Mouse (Mus musculus): ENCODE results near the gene Fgfr2.

Fgfr2 gene

DNA sequence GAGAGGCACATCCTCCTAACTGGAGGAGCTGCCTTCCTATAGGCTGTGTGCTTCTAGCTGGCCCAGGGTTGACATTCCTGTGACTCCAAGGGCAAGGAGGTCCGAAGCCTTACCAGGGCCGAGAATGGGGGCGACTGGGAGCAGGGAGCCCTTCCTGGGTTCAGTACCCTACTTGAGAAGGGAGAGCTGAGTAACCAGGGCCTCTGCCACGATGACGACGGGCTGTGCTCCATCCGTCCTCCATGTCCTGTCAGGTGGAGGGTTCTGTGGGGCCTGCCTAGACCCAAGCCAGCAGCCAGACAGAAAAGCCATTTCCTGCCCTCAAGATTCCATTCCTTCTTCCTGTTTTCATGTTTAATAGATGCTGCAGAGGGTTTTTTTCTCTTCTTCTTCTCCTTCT, 463.5 kb downstream of the Fgfr2 start:
- TF ChIP-seq CTCF (conservative IDR thresholded peaks at IDR 0.05; ENCODE audit: low read length), result no peak
- TF ChIP-seq NANOG (IDR thresholded peaks at IDR 0.05; ENCODE audit: borderline replicate concordance, low read length), result no peak
- no peak for TF ChIP-seq POU5F1 (IDR thresholded peaks at IDR 0.05; ENCODE audit: borderline replicate concordance, low read length)

GRCm38 (mm10) chr7:132658688-132659087, 464.5 kb downstream of the Fgfr2 start:
- TF ChIP-seq NANOG (IDR thresholded peaks at IDR 0.05; ENCODE audit: borderline replicate concordance, low read length) (no peak), CTCF (conservative IDR thresholded peaks at IDR 0.05; ENCODE audit: low read length) (no peak), POU5F1 (IDR thresholded peaks at IDR 0.05; ENCODE audit: borderline replicate concordance, low read length) (no peak)
- Histone ChIP-seq H3K27me3 (ENCODE audit: insufficient read depth, low read length) (0 out of 2 replicates have a peak, but pooled peaks cover 3% of the 10 kb centered on the region), H3K36me3 (ENCODE audit: insufficient read depth, low read length) (no peaks in the 10 kb centered on the region), H3K4me1 (replicated peaks; ENCODE audit: low read depth, low read length) (peaks cover 44% of the 10 kb centered on the region), H3K9me3 (ENCODE audit: low read length) (no peaks in the 10 kb centered on the region), H3K4me3 (replicated peaks; ENCODE audit: low read length) (no peak overlapping the region)

More for the DNA sequence above, 463.5 kb downstream of the Fgfr2 start:
- H3K36me3 ChIP-seq (ENCODE audit: insufficient read depth, low read length), result no peaks in the 10 kb centered on the region
- 0 out of 2 replicates have a peak, but pooled peaks cover 5% of the 10 kb centered on the region for H3K27me3 ChIP-seq (ENCODE audit: insufficient read depth, low read length)
- H3K4me1 ChIP-seq (replicated peaks; ENCODE audit: low read depth, low read length), result peaks cover 44% of the 10 kb centered on the region
- H3K4me3 ChIP-seq (replicated peaks; ENCODE audit: low read length), result no peak overlapping the region
- no peaks in the 10 kb centered on the region for H3K9me3 ChIP-seq (ENCODE audit: low read length)

DNA sequence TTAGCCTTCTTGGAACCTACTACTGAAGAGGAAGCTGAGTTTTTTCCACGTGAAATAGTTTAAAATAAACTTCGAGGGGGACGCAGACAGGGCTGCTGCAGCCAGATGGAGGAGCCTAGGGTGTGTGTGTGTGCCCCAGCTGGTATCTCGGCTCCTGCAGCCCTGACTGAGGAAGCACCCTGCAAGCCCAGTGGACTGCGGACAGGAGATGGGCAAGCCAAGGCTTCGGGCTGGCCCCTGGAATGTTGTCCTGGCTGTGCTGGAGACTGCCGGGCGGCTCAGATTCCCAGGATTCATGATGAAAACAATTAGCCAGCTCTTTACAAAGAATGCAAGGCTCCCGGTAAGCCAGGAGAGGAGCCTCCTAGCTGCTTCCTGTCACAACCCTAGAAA, 465.1 kb downstream of the Fgfr2 start:
- Histone ChIP-seq H3K4me3 (replicated peaks; ENCODE audit: low read length) (no peak overlapping the region), H3K4me1 (replicated peaks; ENCODE audit: low read depth, low read length) (peaks cover 44% of the 10 kb centered on the region), H3K36me3 (ENCODE audit: insufficient read depth, low read length) (no peaks in the 10 kb centered on the region), H3K9me3 (ENCODE audit: low read length) (no peaks in the 10 kb centered on the region), H3K27me3 (ENCODE audit: insufficient read depth, low read length) (peaks cover 4% of the 10 kb centered on the region; the same call in 1 of the 2 replicates)
- TF ChIP-seq CTCF (conservative IDR thresholded peaks at IDR 0.05; ENCODE audit: low read length) (no peak), POU5F1 (IDR thresholded peaks at IDR 0.05; ENCODE audit: borderline replicate concordance, low read length) (no peak), NANOG (IDR thresholded peaks at IDR 0.05; ENCODE audit: borderline replicate concordance, low read length) (no peak)

DNA sequence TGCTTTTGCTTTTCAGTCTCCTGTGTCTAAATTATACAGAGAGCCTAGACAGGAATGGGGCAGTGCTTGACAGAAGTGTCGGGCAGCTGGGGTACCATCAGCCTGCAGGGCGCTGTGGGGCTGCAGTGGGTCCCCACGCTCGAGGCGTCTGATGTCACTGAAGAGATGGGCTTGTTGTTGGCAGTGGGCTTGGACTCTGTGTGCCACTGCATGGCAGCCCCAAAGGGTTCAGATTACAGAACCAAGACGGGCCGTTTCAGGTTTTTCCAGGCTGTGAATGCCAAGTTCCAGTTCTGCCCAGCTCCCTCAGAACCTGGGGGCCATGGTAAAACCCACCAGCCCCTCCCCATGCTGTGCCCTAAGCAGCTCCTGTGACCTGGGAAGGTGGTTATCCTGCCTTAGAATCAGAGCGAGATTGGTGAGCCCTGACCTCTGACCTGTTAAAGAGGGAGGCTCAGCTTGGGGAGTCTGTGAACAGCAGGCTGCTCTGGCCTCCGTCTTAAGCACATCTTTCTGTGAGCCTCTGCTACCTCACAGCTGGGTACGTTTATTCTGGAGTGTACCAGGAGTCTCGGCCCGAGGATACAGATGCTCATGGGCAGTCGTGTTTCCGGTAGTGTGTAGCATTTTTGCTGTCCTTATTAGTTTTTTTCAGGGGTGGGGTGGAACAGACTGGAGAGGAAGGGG, 465.6 kb downstream of the Fgfr2 start:
- H3K27me3 ChIP-seq (ENCODE audit: insufficient read depth, low read length), result peaks cover 7% of the 10 kb centered on the region; the same call in 1 of the 2 replicates
- 0 out of 2 replicates have a peak overlapping the region, but pooled peaks have one; percentile 26 for H3K4me3 ChIP-seq (replicated peaks; ENCODE audit: low read length)
- TF ChIP-seq NANOG (IDR thresholded peaks at IDR 0.05; ENCODE audit: borderline replicate concordance, low read length) (no peak), POU5F1 (IDR thresholded peaks at IDR 0.05; ENCODE audit: borderline replicate concordance, low read length) (no peak), CTCF (conservative IDR thresholded peaks at IDR 0.05; ENCODE audit: low read length) (no peak)
- no peaks in the 10 kb centered on the region for H3K36me3 ChIP-seq (ENCODE audit: insufficient read depth, low read length)
- no peaks in the 10 kb centered on the region for H3K9me3 ChIP-seq (ENCODE audit: low read length)
- H3K4me1 ChIP-seq (replicated peaks; ENCODE audit: low read depth, low read length), result peaks cover 44% of the 10 kb centered on the region

- TF ChIP-seq CTCF (conservative IDR thresholded peaks at IDR 0.05; ENCODE audit: low read length), result peak; percentile 69
- no peak for TF ChIP-seq NANOG (IDR thresholded peaks at IDR 0.05; ENCODE audit: borderline replicate concordance, low read length)
- TF ChIP-seq POU5F1 (IDR thresholded peaks at IDR 0.05; ENCODE audit: borderline replicate concordance, low read length), result no peak
- H3K36me3 ChIP-seq (ENCODE audit: insufficient read depth, low read length), result no peaks in the 10 kb centered on the region
- H3K4me3 ChIP-seq (replicated peaks; ENCODE audit: low read length), result peak overlapping the region; percentile 50
Measured at GRCm38 (mm10) chr7:132656548-132656947, 466.6 kb downstream of the Fgfr2 start.

GRCm38 (mm10) chr7:132656075-132656474, 467.1 kb downstream of the Fgfr2 start:
- Histone ChIP-seq H3K9me3 (ENCODE audit: low read length) (no peaks in the 10 kb centered on the region), H3K4me1 (replicated peaks; ENCODE audit: low read depth, low read length) (peaks cover 44% of the 10 kb centered on the region), H3K4me3 (replicated peaks; ENCODE audit: low read length) (peak overlapping the region; percentile 50), H3K36me3 (ENCODE audit: insufficient read depth, low read length) (no peaks in the 10 kb centered on the region), H3K27me3 (ENCODE audit: insufficient read depth, low read length) (peaks cover 7% of the 10 kb centered on the region; the same call in 1 of the 2 replicates)
- TF ChIP-seq CTCF (conservative IDR thresholded peaks at IDR 0.05; ENCODE audit: low read length), result peak; percentile 69
- TF ChIP-seq NANOG (IDR thresholded peaks at IDR 0.05; ENCODE audit: borderline replicate concordance, low read length), result no peak

More at GRCm38 (mm10) chr7:132656548-132656947, 466.6 kb downstream of the Fgfr2 start:
- Histone ChIP-seq H3K4me1 (replicated peaks; ENCODE audit: low read depth, low read length) (peaks cover 44% of the 10 kb centered on the region), H3K9me3 (ENCODE audit: low read length) (no peaks in the 10 kb centered on the region), H3K27me3 (ENCODE audit: insufficient read depth, low read length) (peaks cover 7% of the 10 kb centered on the region; the same call in 1 of the 2 replicates)

- H3K4me3 ChIP-seq (replicated peaks; ENCODE audit: low read length), result no peak overlapping the region
- H3K9me3 ChIP-seq (ENCODE audit: low read length), result no peaks in the 10 kb centered on the region
- H3K4me1 ChIP-seq (replicated peaks; ENCODE audit: low read depth, low read length), result peaks cover 40% of the 10 kb centered on the region
- TF ChIP-seq POU5F1 (IDR thresholded peaks at IDR 0.05; ENCODE audit: borderline replicate concordance, low read length) (no peak), CTCF (conservative IDR thresholded peaks at IDR 0.05; ENCODE audit: low read length) (no peak), NANOG (IDR thresholded peaks at IDR 0.05; ENCODE audit: borderline replicate concordance, low read length) (no peak)
- no peaks in the 10 kb centered on the region for H3K36me3 ChIP-seq (ENCODE audit: insufficient read depth, low read length)
- H3K27me3 ChIP-seq (ENCODE audit: insufficient read depth, low read length), result peaks cover 7% of the 10 kb centered on the region; the same call in 1 of the 2 replicates
Measured at GRCm38 (mm10) chr7:132654412-132654811, 468.7 kb downstream of the Fgfr2 start.

DNA sequence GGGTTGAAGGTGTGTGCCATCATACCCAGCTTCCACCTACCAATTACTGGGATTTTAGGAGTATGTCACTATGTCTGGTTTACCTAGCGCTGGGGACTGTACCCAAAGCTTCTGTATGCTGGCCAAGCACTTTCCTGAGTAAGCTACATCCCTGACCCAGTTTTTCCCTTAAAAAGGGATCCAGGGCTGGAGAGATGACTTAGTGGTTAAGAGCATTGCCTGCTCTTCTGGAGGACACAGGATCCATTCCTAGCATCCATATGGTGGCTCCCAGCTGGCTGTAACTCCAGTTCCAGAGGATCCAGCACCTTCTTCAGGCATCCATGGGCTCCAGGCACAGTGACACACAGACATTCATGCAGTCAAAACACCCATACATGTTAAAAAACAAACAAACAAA, 476.6 kb downstream of the Fgfr2 start:
- no peaks in the 10 kb centered on the region for H3K4me1 ChIP-seq (replicated peaks; ENCODE audit: low read depth, low read length)
- no peaks in the 10 kb centered on the region for H3K9me3 ChIP-seq (ENCODE audit: low read length)
- H3K36me3 ChIP-seq (ENCODE audit: insufficient read depth, low read length), result 0 out of 2 replicates have a peak, but pooled peaks cover 4% of the 10 kb centered on the region
- H3K27me3 ChIP-seq (ENCODE audit: insufficient read depth, low read length), result peaks cover 2% of the 10 kb centered on the region; the same call in 1 of the 2 replicates
- TF ChIP-seq CTCF (conservative IDR thresholded peaks at IDR 0.05; ENCODE audit: low read length) (no peak), POU5F1 (IDR thresholded peaks at IDR 0.05; ENCODE audit: borderline replicate concordance, low read length) (no peak), NANOG (IDR thresholded peaks at IDR 0.05; ENCODE audit: borderline replicate concordance, low read length) (no peak)
- H3K4me3 ChIP-seq (replicated peaks; ENCODE audit: low read length), result no peak overlapping the region

Measured in E14TG2a.4 (cell line).